Mouse (Mus musculus) neural tube, embryonic 12.5 days (tissue): ENCODE results near the gene Tex48. TPM values are rescaled to one million over a fixed set of nuclear protein-coding genes. Genes with fewer than 3 reads are reported as not detected.

Source experiments
- ATAC-seq: fragments of 200-750 bp; cut with Nextera tagmentation; 2 replicates; pipeline ENCODE4 v1.8.0; 2017; ENCODE audit warnings: low read depth, mild to moderate bottlenecking, moderate TSS enrichment, moderate library complexity; ENCODE audit not compliant: low FRiP score
- H3K27ac ChIP-seq: fragments of 300-500 bp; sonication (generic); 2 replicates; pipeline ENCODE4 v1.5.1; 2016
- H3K27me3 ChIP-seq: fragments of 300-500 bp; sonication (generic); replicated peaks from 2 replicates; pipeline ENCODE4 v1.6.1; 2016; ENCODE audit warnings: mild to moderate bottlenecking
- H3K36me3 ChIP-seq: fragments of 300-500 bp; sonication (generic); 2 replicates; pipeline ENCODE4 v1.6.1; 2016; ENCODE audit warnings: mild to moderate bottlenecking
- H3K4me1 ChIP-seq: fragments of 300-500 bp; sonication (generic); 2 replicates; pipeline ENCODE4 v1.6.1; 2016
- H3K4me2 ChIP-seq: fragments of 300-500 bp; sonication (generic); replicated peaks from 2 replicates; pipeline ENCODE4 v1.6.1; 2016; ENCODE audit warnings: mild to moderate bottlenecking
- H3K4me3 ChIP-seq: fragments of 300-500 bp; sonication (generic); 2 replicates; pipeline ENCODE4 v1.5.1; 2016
- H3K9ac ChIP-seq: fragments of 300-500 bp; sonication (generic); 2 replicates; pipeline ENCODE4 v1.6.1; 2016; ENCODE audit warnings: mild to moderate bottlenecking
- H3K9me3 ChIP-seq: fragments of 300-500 bp; sonication (generic); 2 replicates; pipeline ENCODE4 v1.6.1; 2016; ENCODE audit warnings: mild to moderate bottlenecking
- WGBS: fragments of 180-500 bp; shearing (Covaris S2); methylation state at CpG from one replicate; pipeline ENCODE4 v1.1.7; 2016; 5-methylcytosine and 5-hydroxymethylcytosine counted together
- polyA plus RNA-seq: library from polyadenylated mRNA; unstranded; fragments of >200 nt; fragmentation: Nextera tagmentation; extraction: Ambion mirVana; gene quantifications from 2 replicates; pipeline ENCODE4 v1.2.1, GENCODE M21; 2016

The Tex48 gene
- polyA plus RNA-seq = not detected in 2 replicates

DNA sequence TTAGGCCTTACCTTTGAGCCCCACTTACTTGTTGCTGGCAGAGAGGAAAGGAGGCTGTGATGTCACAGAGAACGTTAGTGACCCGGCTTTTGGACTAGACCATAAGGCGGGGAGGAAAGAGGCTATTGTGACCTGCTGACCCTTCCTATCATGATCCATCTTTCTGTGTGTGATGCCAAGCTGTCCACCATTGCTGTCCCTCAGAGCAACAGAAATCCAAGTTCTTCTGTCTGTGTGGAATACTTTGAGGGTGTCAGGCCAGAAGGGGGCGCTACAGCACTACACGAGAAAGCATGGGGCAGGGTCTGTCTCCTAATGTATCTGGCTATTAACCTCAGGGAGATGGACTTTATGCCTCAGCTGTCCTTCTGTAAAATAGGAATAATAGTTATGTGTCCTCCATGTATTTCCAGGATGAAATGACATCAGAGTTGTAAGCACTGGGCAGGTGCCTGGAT is at the start of gene Tex48:
Gene Tex48 (minus strand): TSS at position 51 of the 458 bp plus-strand sequence.
- no peaks in the 10 kb centered on the region for H3K4me1 ChIP-seq
- H3K4me3 ChIP-seq = no peak within 1 kb of the TSS
- 58% methylated on average over 5 of the region's 5 CpGs for WGBS
- H3K4me2 ChIP-seq = no peak within 1 kb of the TSS
- H3K27ac ChIP-seq = no peak within 1 kb of the TSS
- no peak within 1 kb of the TSS for H3K9ac ChIP-seq
- no peaks in the 10 kb centered on the region for H3K36me3 ChIP-seq
- ATAC-seq = no peak
- no peaks in the 10 kb centered on the region for H3K27me3 ChIP-seq
- H3K9me3 ChIP-seq = no peaks in the 10 kb centered on the region

DNA sequence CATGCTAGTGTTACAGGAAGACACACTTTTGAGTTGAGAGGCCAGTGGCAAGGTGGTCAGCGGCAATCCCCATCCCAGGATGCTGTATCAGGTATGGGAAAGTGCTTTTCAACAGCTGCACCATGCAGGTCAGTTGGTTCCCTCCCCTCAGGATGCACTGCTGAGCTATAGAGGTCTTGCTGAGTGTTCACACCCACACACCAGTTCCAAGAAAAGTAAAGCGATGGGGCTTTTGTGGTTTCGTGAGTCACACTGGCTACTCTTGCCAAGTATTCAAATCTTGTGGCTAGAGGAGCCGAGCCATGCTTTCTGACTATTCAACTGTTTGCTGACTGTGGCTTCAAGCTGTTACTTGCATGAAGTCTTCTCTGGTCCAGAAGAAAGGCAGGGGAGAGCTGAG is 46.0 kb upstream of the Tex48 start:
- WGBS = 84% methylated on average over 4 of the region's 4 CpGs
- Histone ChIP-seq H3K4me2 (no peak overlapping the region), H3K9ac (no peak overlapping the region), H3K4me1 (no peaks in the 10 kb centered on the region), H3K9me3 (no peaks in the 10 kb centered on the region), H3K27me3 (no peaks in the 10 kb centered on the region), H3K36me3 (no peaks in the 10 kb centered on the region), H3K4me3 (no peak overlapping the region), H3K27ac (no peak overlapping the region)
- ATAC-seq = no peak

DNA sequence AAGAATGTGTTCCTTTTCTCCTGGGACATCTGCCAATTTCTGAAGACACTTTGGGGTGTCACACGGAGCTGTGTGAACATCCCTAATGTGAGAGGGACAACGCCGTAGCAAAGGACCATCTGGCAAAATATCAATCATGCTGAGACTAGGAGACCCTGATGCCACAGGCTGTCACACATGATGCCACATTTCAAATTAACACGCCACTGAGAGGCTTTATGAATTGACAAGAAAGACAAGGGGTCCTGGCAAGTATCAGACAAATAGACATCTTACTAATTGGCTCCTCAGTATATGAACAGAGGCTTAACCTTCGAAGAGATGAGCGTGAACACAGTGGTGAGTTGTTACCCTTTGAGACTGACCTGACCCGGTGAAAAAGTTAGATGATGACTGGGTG is 43.5 kb upstream of the Tex48 start:
- Histone ChIP-seq H3K27ac (no peak overlapping the region), H3K9me3 (no peaks in the 10 kb centered on the region), H3K4me1 (no peaks in the 10 kb centered on the region), H3K9ac (no peak overlapping the region), H3K4me3 (no peak overlapping the region), H3K36me3 (no peaks in the 10 kb centered on the region), H3K27me3 (no peaks in the 10 kb centered on the region), H3K4me2 (no peak overlapping the region)
- 73% methylated on average over 7 of the region's 7 CpGs for WGBS
- ATAC-seq = no peak

DNA sequence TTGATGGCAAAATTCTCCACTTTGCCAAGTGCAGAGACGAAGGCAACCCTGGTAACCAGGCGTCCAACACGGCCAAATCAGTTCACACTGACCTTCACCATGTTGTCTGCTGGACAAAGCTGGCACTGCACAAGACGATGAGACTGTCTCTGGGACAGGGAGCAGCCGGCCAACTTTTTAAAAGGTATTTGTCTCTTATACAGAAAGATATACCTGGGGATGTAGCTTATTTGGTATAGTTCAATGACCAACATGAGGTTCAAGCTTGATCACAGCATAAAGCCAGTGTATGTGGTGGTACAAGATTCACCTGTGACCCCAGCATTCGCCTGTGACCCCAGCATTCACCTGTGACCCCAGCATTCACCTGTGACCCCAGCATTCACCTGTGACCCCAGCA is 41.1 kb upstream of the Tex48 start, which contains the start of gene Gm11214:
Gene Gm11214 (minus strand): TSS at position 101 of the 400 bp plus-strand sequence.
- Histone ChIP-seq H3K36me3 (no peaks in the 10 kb centered on the region), H3K27ac (no peak within 1 kb of the TSS), H3K9ac (no peak within 1 kb of the TSS), H3K4me2 (no peak within 1 kb of the TSS), H3K27me3 (no peaks in the 10 kb centered on the region), H3K9me3 (no peaks in the 10 kb centered on the region), H3K4me3 (no peak within 1 kb of the TSS), H3K4me1 (no peaks in the 10 kb centered on the region)
- ATAC-seq = no peak
- WGBS = 89% methylated on average over 6 of the region's 6 CpGs

DNA sequence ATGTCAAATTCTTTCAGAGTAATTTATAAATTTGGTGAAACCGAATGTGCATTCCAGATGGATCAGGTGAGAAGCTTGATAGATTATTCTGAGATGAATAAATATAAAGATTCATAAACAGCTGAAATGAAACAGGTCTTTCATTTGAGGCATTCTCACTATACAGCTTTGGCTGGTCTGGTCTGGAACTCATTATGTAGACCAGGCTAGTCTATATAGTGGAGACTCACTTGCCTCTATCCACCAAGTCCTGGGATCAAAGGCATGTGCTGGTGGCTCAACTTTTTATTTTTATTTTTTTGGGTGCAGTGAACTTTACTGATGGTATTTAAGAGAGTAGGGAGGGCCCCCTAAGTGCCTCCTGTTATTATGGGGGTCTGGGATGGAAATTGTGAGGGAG is 39.6 kb upstream of the Tex48 start:
- Histone ChIP-seq H3K36me3 (no peaks in the 10 kb centered on the region), H3K4me3 (no peak overlapping the region), H3K9me3 (no peaks in the 10 kb centered on the region), H3K9ac (no peak overlapping the region), H3K27ac (no peak overlapping the region), H3K4me1 (no peaks in the 10 kb centered on the region), H3K4me2 (no peak overlapping the region), H3K27me3 (no peaks in the 10 kb centered on the region)
- 66% methylated on average over 1 of the region's 1 CpGs for WGBS
- no peak for ATAC-seq

DNA sequence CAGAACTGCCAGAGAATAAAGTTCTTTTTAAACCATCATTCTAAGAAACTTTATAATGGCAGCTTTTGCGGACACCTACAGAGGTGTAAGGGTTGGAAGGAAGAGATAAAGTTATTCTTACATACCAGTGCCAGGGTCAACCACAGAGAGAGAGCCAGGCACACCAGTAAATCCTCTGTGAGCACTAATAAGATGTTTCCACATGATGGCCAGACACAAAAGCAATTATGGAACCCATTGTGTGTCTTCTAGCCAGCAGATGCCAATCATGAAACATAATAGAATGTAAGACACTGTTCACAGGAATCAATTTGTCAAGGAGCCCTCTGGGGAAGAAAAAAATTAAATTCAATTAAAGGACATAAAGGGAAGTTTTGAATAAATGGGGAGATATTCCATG is 39.2 kb upstream of the Tex48 start:
- Histone ChIP-seq H3K36me3 (no peaks in the 10 kb centered on the region), H3K4me2 (no peak overlapping the region)
- 56% methylated on average over 1 of the region's 1 CpGs for WGBS

DNA sequence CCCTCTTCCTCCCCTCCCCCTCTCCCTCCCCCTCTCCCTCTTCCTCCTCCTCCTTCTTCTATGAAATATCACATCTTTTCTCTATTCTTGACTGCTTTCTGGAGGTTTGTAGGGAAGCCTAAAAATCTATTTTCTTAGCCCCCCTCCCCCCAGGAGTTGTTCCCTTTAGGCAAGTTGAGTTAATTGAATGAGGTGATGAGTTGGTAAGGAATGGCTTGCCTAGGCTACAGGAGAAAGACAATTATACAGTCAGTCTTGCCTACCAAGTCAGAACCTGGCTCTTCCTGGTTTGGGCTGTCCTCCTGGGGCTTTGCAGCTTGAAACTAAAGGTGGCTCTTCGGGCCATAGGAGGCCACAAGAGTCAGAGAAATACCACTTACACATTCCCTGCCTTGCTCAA is 37.5 kb upstream of the Tex48 start:
- WGBS = 88% methylated on average over 1 of the region's 1 CpGs
- H3K36me3 ChIP-seq = no peaks in the 10 kb centered on the region
- no peak overlapping the region for H3K27ac ChIP-seq
- no peaks in the 10 kb centered on the region for H3K9me3 ChIP-seq
- H3K4me2 ChIP-seq = no peak overlapping the region
- ATAC-seq = no peak
- H3K9ac ChIP-seq = no peak overlapping the region
- no peaks in the 10 kb centered on the region for H3K4me1 ChIP-seq
- no peaks in the 10 kb centered on the region for H3K27me3 ChIP-seq
- H3K4me3 ChIP-seq = no peak overlapping the region

More for the DNA sequence above, 39.2 kb upstream of the Tex48 start:
- Histone ChIP-seq H3K27ac (no peak overlapping the region), H3K4me1 (no peaks in the 10 kb centered on the region), H3K9ac (no peak overlapping the region), H3K4me3 (no peak overlapping the region), H3K9me3 (no peaks in the 10 kb centered on the region), H3K27me3 (no peaks in the 10 kb centered on the region)
- ATAC-seq = no peak

DNA sequence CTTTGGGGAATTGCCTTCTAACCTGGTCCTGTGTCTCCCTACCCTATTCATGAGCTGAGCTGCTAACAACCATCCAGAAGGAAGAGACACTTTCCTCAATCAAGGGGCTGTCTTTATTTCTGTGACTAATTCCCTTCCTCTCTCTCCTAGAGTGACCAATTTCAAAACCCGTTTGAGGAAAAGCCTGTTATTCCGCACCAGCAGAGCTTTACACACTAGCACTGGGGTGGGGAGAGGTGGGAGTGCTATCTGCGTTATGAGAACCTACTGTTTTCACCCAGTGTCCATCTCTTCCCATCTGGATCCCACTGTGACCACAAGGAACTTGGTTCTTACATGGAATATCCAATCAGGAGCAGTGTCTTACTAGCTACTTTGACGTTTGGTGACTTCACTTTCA is 36.9 kb upstream of the Tex48 start:
- H3K9ac ChIP-seq = no peak overlapping the region
- 29% methylated on average over 4 of the region's 4 CpGs for WGBS
- H3K4me2 ChIP-seq = no peak overlapping the region
- no peaks in the 10 kb centered on the region for H3K27me3 ChIP-seq
- H3K9me3 ChIP-seq = no peaks in the 10 kb centered on the region
- H3K4me1 ChIP-seq = no peaks in the 10 kb centered on the region
- H3K36me3 ChIP-seq = no peaks in the 10 kb centered on the region
- no peak overlapping the region for H3K4me3 ChIP-seq
- no peak overlapping the region for H3K27ac ChIP-seq
- no peak for ATAC-seq

DNA sequence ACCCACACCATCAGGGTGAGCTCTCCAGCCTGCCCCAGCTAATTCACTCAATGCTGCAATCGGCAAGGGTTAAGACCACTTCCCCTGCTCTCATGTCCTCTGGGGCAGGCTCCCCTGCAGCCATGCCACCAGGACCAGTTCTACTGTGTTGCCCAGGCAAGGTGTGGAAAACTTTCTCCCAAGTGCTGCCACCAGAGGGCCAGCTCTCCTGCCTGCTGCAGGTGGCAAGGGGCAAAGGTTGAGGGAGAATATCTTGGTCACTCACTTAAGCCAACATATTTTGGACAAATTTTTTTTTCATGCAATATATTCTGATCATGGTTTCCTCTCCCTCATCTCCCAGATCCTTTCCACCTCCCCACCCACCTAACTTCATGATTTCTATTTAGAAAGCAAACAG is 32.2 kb upstream of the Tex48 start:
- 86% methylated on average over 1 of the region's 1 CpGs for WGBS

DNA sequence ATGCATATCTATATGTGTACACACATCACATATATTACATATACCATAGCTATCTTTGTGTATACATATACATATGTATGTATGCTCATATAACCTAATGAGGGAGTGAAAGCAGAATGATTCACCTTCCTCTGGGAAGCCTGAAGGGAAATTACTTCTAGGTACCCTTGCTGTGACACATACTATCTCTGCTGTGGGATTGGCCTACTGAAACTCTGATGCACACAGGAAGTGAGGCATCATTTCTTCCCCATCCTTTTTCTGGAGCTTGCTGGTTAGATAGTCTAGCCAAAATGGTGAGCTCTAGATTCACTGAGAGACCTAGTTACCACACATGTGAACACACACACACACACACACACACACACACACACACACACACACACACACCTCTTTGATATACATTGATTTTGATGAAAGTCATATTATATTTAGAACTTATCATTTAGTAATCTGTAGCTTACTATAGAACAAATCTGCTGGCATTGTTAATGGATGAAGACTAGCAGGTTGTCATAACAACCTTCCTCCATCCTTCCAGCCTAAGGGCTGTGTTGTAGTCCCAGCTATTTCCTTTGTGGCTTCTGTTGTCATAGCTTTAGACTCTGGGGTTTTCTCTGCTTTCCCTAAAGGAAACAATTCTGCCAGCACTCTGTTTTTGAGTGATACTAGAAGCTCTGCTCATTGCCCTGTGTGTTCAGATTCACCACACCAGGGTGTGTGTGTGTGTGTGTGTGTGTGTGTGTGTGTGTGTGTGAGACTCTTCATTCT is 21.9 kb upstream of the Tex48 start:
- Histone ChIP-seq H3K4me3 (no peak overlapping the region), H3K27me3 (no peaks in the 10 kb centered on the region), H3K27ac (no peak overlapping the region), H3K9me3 (no peaks in the 10 kb centered on the region), H3K4me1 (no peaks in the 10 kb centered on the region), H3K36me3 (no peaks in the 10 kb centered on the region), H3K4me2 (no peak overlapping the region), H3K9ac (no peak overlapping the region)
- ATAC-seq = no peak

More for the DNA sequence above, 32.2 kb upstream of the Tex48 start:
- Histone ChIP-seq H3K27me3 (no peaks in the 10 kb centered on the region), H3K36me3 (no peaks in the 10 kb centered on the region), H3K4me3 (no peak overlapping the region), H3K27ac (no peak overlapping the region), H3K4me1 (no peaks in the 10 kb centered on the region), H3K9ac (no peak overlapping the region), H3K9me3 (no peaks in the 10 kb centered on the region), H3K4me2 (no peak overlapping the region)
- no peak for ATAC-seq

DNA sequence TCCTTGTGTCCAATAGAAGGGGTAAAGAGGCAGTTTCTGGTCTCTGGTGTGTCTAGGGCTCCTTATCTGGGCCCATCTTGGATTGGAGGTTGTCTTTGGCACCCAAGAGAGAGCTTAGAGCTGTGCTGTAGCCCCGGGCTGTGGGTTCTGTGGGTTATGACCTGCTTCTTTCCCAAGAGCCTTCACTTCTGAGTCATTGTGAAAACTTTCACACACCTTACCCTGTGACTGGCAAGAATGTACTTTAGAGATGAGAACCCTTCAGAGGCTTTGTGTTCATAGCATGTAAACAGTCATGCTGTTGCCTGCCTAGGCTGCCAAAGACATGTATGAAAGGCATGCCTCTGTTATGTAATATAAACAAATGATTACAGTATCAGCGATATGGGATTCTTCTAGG is 17.6 kb upstream of the Tex48 start:
- Histone ChIP-seq H3K36me3 (no peaks in the 10 kb centered on the region), H3K27ac (no peak overlapping the region), H3K9me3 (no peaks in the 10 kb centered on the region), H3K4me2 (no peak overlapping the region), H3K4me1 (no peaks in the 10 kb centered on the region), H3K27me3 (no peaks in the 10 kb centered on the region), H3K4me3 (no peak overlapping the region), H3K9ac (no peak overlapping the region)
- 78% methylated on average over 2 of the region's 2 CpGs for WGBS
- no peak for ATAC-seq

DNA sequence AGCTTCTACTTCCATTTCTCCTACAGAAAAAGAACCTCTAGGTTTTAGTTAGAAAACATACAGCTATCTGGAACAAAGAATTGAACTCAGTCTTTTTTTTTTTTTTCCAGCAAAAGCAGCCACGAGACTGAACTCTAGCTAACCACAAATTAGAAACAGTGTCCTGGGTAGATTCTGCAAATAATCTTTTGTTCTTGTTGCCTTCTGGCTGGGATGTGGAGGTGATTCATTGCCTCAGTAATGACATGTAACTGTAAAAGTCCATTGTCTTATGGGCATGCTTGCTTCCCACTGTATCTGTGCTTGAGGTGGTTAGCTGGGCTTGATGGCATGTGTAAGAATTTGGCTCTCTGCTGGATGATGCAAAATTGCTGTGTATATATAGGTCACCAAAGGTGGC is 16.4 kb upstream of the Tex48 start:
- H3K4me2 ChIP-seq = no peak overlapping the region
- no peak overlapping the region for H3K4me3 ChIP-seq
- H3K9me3 ChIP-seq = no peaks in the 10 kb centered on the region
- H3K4me1 ChIP-seq = no peaks in the 10 kb centered on the region
- H3K36me3 ChIP-seq = no peaks in the 10 kb centered on the region
- whole genome bisulfite sequencing = 49% methylated on average over 1 of the region's 1 CpGs
- no peak overlapping the region for H3K27ac ChIP-seq
- H3K9ac ChIP-seq = no peak overlapping the region
- no peaks in the 10 kb centered on the region for H3K27me3 ChIP-seq
- no peak for ATAC-seq

DNA sequence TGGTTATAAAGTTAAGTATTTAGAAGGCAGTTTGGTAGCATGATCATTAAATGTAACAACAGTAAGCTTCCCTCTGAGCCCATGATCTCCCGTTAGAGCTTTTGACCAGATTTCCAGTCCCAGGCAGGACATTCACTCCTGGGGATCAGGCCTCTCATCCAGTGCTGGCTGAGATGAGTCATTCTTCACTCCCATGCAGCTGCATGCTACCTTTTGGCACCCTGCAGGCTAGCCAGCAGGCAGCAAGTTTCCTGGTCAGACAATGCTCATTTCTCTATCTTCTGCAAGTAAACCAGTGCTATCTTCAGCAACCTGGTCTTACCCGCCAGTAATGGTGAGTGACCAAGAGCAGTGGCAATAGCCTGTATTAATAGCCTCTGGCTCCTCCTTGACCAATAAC is 11.0 kb upstream of the Tex48 start:
- Histone ChIP-seq H3K9ac (no peak overlapping the region), H3K27ac (no peak overlapping the region), H3K36me3 (no peaks in the 10 kb centered on the region), H3K4me3 (no peak overlapping the region), H3K4me2 (no peak overlapping the region), H3K27me3 (no peaks in the 10 kb centered on the region), H3K9me3 (no peaks in the 10 kb centered on the region), H3K4me1 (no peaks in the 10 kb centered on the region)
- ATAC-seq = no peak
- 87% methylated on average over 2 of the region's 2 CpGs for WGBS
